8 mouse cellular contexts compared by ENCODE assay signal in genomic region chr8:84639162-84640009, GRCm38 (mm10). TPM values are rescaled to one million over a fixed set of nuclear protein-coding genes. Genes with fewer than 3 reads are reported as not detected.
A peak's percentile ranks its signal among the peaks of the same experiment; 100 is the strongest.
DNase-seq lines count a peak whose midpoint lies in the region; ATAC-seq and TF ChIP-seq lines count a peak whose summit lies in the region.

No protein-coding gene starts in this region.

- H3K36me3 ChIP-seq in hindbrain, embryonic 13.5 days, result peaks cover 7% of the 10 kb centered on the region; the same call in 1 of the 2 replicates

- in situ Hi-C loops in Patski (cut with MboI; ENCODE audit: low pct_unique_long_range_greater_than_20kb), result loop anchor here (5.0 kb wide), 1 partner anchor 47 kb away; no protein-coding TSS in a partner anchor

- H3K27ac ChIP-seq in hindbrain, embryonic 13.5 days, result peak overlapping the region; percentile 89

- peak overlapping the region; percentile 47 for H3K4me3 ChIP-seq in hindbrain, embryonic 13.5 days

- POLR2A ChIA-PET in Patski (lab: Charles Lee), result no interaction called here

- TF ChIP-seq CTCF in Patski (IDR thresholded peaks at IDR 0.05), result no peak

- under 1% methylated on average over 99 of the region's 106 CpGs for WGBS in hindbrain, embryonic 13.5 days

- peak; percentile 76 for ATAC-seq in Patski
- peak; percentile 94 for ATAC-seq in hindbrain, embryonic 13.5 days (ENCODE audit: low FRiP score)

- DNase-seq in Patski (ENCODE audit: low read depth, low spot score), result no peak
- peak; percentile 94 to 97 for DNase-seq in cerebellum, postnatal 14 days
- peak; percentile 82 to 84 for DNase-seq in frontal cortex, postnatal 14 days (ENCODE audit: low spot score in 2 of 2)
- peak; percentile 84 to 95 for DNase-seq in layer of hippocampus, postnatal 25 days (ENCODE audit: extremely low spot score in 1 of 2, low spot score in 1 of 2)
- peak; percentile 92 for DNase-seq in lung, postnatal 14 days
- DNase-seq in ovary, postnatal 36 days (ENCODE audit: low spot score), result peak; percentile 96
- peak; percentile 94 for DNase-seq in thymus, postnatal 14 days

- no peaks in the 10 kb centered on the region for H3K27me3 ChIP-seq in Patski
- H3K27me3 ChIP-seq in hindbrain, embryonic 13.5 days, result 0 out of 2 replicates have a peak, but pooled peaks cover 3% of the 10 kb centered on the region

- H3K4me2 ChIP-seq in hindbrain, embryonic 13.5 days, result peak overlapping the region; percentile 84

- no peaks in the 10 kb centered on the region for H3K9me3 ChIP-seq in hindbrain, embryonic 13.5 days

- H3K4me1 ChIP-seq in hindbrain, embryonic 13.5 days (replicated peaks), result peaks cover 33% of the 10 kb centered on the region

- CTCF ChIA-PET in Patski (lab: Charles Lee), result interaction anchor here (0.7 to 2.0 kb wide), 7 partner anchors 17 to 174 kb away, joined by 3 to 6 read pairs (median 3); no protein-coding TSS in a partner anchor

- H3K9ac ChIP-seq in hindbrain, embryonic 13.5 days, result peak overlapping the region; percentile 82

RNA-seq across cellular contexts. Expression of gene Ier2, which starts 23.3 kb away (rescaled TPM):
- 113 TPM for polyA plus RNA-seq in Patski (2021)
- 26.1 and 32.2 TPM in 2 replicates for polyA plus RNA-seq in hindbrain, embryonic 13.5 days (2015; fragmentation: Nextera tagmentation; extraction: Ambion mirVana)
- 1 to 10 TPM; 8.8 to 9.6 TPM for total RNA-seq in layer of hippocampus, postnatal 25 days (2021)

RNA-seq across cellular contexts. Expression of gene Trmt1, which starts 46.7 kb away (rescaled TPM):
- 106 TPM for polyA plus RNA-seq in Patski (2021)
- 51.9 and 60.3 TPM in 2 replicates for polyA plus RNA-seq in hindbrain, embryonic 13.5 days (2015; fragmentation: Nextera tagmentation; extraction: Ambion mirVana)
- 100 to 1,000 TPM in 1 of 2 experiments, 10 to 100 TPM in 1; 83.4 to 101 TPM for total RNA-seq in layer of hippocampus, postnatal 25 days (2021)

RNA-seq across cellular contexts. Expression of gene Nacc1, which starts 48.3 kb away (rescaled TPM):
- 109 TPM for polyA plus RNA-seq in Patski (2021)
- 13.7 and 14.4 TPM in 2 replicates for polyA plus RNA-seq in hindbrain, embryonic 13.5 days (2015; fragmentation: Nextera tagmentation; extraction: Ambion mirVana)
- 10 to 100 TPM; 88.9 to 91.0 TPM for total RNA-seq in layer of hippocampus, postnatal 25 days (2021)
